Mouse (Mus musculus) layer of hippocampus, postnatal 25 days (tissue): ENCODE data around the gene Unc13c. TPM values are rescaled to one million over a fixed set of nuclear protein-coding genes. Genes with fewer than 3 reads are reported as not detected.

ENCODE experiments used
- DNase-seq, 2 experiments: peaks; one replicate each; pipeline ENCODE4 v3.0.0; 2022; ENCODE audit warnings: mixed read lengths in 2 of 2, low spot score in 1 of 2; ENCODE audit errors: extremely low spot score in 1 of 2
- total RNA-seq, 2 experiments: library from RNA; stranded (reverse); gene quantifications; 2 replicates each; pipeline ENCODE4 v1.2.3; 2021

Gene Unc13c
- total RNA-seq, 2 experiments from 2014 or later, result 5.7 to 6.1 TPM

DNA sequence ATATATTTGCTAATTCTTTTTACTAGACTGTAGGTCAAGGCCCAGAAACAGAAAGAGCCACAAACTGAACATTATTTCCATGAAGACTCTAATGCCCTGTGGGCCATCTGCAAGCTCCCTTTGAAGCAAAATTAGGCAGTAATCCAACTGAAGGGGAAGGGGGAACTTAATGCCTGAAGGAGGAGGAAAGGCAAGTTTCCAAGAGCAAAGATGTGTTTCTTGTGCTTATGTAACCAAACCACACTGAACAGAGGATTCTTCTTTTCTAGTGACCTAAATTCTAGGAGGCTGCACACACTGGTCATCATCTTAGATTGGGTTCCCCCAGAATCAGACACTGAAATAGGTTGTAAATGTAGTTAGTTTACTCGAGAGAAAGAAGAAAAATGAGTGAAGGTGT is 85.6 kb downstream of the Unc13c start:
- DNase-seq, result no peak

DNA sequence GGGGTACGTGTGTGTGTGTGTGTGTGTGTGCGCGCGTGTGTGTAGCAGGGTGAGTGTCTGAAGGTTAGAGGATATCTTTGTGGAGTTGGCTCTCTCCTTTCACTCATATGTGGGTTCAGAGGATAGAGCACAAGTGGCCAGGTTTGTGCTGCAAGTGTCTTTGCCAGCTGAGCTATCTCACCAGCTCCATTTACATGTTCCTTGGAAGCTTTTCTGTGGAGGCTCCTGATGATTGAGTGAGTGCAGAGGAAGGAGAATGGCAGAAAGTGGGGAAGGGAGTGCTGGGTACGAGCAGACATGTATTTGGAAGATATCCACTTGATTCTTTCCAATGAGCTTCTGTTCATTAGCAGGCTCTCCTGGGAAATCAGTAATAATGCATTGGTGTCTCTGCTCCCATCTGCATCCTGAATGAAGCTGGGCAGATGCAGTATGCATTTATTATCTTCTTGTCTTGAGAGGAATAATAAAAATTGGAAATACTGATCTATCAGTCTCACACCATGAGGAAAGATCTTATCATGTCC is 86.3 kb downstream of the Unc13c start:
- no peak for DNase-seq

DNA sequence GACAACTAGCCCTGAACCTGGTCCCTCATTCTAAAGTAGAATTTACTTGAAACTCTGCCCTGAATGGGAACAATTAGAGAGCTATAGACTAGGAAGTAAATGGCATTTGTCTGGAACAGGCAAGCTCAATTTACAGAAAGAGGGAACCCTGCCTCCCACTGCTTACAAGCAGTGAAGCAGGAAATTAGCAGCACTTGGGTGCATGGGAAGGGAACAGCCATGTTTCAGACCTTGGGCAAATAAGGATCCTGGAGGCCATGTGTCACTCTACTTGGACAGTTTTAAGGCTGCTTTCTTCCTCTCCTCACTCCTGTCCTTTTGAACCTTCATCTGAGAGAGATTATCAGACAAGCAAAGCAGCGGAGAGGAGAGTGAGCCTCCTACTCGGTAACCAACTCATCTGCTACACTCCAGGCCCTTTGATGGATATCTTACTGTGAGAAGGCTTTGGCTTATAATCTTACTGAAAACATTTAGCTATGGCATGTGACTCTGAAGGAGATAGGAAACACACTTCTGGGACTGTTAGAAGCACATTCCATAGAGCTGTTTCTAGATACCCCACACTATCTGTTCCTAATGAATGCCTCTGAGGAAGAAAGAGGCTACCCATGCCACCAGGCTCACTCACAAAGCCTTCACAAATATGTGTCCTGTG is 101.2 kb downstream of the Unc13c start:
- DNase-seq, result no peak

DNA sequence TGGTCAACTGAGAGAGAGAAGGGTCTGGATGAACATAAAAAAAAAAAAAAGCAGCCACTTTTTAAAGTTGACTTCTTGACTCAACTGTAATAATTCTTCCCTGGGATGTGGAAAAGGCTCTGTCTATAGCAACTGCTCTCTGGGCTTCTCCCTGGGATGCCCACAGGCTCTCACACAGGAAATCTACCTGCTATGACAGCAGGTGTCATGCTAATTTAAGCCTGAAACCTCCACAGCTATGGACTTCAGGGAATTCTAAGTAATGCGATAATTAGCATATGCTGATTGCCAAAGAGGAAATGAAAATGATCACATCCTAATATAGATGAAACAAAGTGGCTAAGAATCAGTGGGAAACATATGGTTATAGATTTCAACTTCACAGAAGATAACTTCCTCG is 102.1 kb downstream of the Unc13c start:
- no peak for DNase-seq

DNA sequence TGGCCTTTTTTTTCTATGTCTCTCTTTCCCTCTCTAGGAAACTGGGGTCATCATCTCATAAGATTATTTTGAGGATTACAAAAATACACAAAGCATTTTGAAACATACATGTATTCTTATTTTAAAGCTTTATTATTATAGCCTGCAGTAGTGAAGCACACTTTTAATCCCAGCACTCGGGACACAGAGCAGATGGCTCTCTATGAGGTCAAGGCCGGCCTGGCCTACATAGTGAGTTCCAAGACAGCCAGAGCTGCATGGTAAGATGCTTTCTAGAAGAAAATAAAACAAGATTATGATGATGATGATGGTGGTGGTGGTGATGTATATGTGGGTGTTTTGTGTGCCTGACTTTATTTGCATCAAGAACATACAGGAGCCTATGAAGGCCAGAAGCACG is 109.3 kb downstream of the Unc13c start:
- no peak for DNase-seq

DNA sequence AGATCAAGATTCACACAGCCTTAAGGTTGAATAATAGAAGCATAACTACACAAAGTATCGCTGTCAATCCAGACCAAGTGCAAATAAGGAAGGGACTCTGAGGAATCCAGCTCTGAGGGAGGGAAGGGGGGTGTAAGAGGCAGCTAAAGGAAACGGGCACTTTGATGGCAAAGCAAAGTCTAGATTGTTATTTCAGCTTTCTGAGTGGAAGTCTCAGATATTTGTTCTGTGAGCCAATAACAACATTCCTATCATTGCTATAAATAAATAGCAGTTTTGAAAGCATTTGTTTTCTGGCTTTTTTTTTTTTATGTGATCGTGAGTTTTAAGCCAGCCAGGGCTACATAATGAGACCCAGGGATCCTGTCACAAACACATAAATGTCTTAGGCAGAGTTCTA is 114.5 kb downstream of the Unc13c start:
- DNase-seq, result no peak

DNA sequence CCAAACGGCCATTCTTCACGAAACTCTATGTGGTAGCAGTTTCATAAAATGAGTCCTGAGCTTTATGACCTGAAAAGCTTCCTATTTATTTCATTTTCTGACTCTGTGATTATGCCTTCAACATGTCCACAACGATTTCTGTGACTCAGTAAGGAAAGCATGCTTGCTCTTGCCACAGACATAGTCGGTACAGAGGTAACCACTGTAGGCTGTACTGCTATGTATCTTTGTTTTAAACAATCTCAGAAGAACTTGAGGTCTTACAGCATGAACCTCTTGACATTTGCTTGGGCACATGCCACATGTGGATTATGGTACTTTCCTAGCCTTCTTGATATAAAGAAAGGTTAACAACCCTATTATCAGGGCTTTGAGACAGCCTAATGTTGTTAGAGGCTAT is 162.1 kb downstream of the Unc13c start:
- DNase-seq, result no peak

DNA sequence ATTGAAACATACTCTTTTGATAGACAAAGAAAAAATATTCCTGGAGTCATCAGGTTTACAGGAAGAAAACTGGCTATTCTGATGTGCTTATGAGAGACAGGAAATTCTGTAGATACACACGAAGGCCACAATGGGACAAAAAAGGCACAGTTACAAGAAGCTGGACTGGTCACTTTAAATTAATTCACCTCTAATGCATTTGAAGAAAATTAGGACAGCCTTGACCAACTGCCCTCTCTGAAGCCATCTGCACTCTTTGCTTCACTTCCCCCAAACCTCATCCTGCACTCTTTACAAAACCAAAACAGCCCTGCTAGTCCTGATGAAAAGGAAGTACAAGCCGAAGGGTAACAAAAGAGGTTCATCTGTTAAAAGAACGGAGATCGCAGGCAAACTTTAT is 194.2 kb downstream of the Unc13c start:
- DNase-seq, result no peak

DNA sequence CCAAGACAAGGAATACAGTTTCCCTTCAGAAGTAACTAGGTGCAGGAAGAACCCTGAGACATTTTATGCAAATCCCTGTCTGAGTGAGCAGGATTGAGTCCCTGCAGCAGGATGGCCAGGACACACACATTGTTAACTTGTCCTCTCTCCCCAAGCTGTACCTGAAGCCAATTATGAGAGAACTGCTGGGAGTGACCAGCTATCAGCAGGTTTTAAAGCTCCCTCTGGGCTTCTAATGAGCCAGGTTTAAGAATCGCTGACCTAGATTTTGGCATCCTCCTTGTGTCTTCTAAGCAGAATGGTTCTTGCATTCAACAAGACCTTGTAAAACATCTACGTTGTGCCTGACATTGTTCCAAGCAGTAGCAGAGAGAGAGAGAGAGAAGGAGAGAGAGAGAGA is 213.6 kb downstream of the Unc13c start:
- DNase-seq, result no peak

DNA sequence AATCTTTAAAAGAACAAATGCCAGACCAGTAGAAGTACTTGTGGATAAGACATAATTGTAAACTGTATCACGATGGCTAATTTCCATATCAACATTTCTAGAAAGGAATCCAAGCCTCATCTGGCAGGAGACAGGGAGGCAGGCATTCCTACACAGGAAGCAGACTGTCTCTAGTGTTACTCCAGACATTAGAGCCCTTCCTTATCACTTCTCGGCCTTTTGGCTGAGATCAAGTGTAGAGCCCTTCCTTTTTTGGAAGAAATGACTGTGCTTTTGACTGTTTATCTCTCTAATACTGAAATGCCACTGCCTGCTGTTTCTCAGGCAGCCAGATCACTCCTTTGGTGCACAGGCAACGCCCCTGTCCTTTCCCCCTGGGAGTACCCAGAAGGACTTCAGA is 215.3 kb downstream of the Unc13c start:
- DNase-seq, result no peak

DNA sequence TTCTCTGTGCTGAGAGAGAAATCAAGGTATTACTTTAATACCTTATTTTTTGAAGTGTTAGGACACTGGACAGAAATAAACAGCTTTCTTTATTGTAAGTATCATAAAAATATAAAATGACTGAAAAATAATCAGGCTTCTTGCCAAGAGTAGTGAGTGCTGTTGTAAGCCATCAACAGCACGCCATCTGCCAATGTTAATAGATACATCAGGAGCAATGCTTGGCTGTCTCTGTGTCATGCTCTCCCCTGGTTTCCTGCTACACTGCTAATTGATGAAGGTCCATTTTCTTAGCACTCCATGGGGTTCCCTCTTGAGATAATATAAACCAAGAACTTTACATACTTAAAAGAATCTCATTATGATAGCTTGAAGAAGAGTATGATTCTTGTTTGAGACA is 217.4 kb downstream of the Unc13c start:
- DNase-seq, result no peak

DNA sequence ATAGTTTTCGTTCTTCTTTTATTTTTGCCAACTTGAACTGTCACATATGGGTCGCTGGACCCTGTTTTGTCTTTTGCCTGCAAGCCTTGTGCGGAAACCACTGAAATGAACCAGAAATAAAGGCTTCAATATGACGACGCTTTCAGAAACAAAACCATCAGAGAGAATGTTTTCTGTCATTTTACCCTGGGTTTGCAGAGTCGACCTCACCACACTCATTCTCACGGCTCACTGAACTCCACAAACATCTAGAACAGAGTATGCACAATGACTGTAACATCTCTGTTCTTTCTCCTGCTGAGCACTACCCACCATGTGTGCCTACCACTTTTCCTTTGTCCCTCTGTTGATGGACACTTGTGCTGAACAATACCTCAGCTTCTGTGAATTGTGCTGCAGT is 234.3 kb downstream of the Unc13c start:
- no peak for DNase-seq

DNA sequence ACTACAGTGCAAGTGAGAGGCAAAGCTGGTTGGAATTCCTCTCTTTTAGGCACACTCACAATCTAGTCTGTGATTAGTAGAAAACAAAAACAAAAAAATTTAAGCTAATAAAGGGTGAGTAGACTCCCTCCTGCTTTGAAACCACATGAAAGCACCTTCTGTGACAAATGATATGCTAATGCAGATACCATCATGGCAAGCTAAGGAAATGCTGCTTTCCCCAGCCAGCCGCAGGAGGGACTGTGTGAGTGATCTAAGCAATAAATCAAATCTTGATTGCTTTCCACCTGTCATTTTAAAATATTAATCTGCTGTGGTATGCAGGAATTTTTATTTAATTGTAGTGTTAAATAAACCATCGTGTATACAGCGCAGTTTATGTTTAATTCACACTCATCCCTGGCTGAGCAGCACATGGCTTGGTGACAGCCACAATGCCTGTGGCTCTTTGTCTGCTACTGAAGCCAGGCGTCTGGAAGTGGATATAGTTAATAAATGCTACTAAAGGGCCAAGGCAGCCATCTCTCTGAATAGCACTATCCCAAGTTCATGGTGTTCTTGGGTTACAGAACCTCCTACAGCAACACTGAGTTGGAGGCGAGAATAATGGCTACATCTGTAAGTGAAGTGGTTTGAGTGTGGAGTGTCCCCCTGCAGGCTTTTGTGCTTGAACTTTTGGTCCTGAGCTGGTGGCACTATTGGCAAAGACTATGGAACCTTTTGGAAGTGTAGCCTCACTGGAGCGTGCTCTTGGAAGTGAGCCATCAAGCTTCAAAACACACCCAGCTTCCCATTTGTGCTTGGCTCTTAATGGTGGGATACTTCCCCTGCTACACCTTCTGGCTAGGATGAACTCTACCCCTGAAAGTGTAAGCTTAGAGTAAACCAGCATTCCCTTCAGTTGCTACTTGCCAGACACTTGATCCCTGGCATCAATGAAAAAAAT is 242.8 kb downstream of the Unc13c start:
- no peak for DNase-seq

DNA sequence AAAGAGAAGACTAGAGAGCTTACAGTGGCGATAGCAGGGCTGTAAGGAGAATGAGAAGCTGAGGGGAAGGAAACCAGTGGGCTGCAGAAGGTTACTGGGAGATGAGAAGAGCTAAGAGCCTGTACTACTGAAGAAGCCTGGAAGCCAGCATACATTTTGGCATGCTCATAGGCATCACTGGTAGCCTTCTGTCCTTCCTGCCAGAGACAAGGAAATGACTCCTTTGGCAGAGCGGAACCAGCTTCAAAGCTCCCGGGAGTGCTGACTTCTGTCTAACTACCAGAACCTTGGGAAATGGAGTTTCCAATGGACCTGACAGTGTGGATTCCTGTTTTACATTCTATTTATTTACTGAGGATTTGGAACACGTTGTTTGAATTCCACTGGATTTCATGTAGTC is 244.0 kb downstream of the Unc13c start:
- DNase-seq, result no peak

DNA sequence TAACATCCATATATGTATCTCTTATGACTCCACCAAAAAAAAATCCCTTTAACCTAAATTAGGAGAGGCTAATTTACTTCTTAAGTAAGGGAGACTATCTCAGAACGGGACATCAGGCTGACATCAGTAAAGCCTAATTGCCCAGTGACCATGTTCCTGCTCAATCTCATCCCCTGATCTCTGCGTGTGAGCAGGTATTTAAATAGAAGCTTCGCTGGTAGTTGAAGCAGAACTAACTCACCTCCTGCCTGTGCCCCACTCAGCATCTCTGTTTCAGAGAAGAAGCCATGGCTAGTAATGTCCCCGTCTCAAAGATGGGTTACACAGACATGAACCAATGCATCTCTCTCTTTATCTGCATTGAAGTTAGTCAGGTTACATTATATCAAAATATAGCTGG is 255.3 kb downstream of the Unc13c start:
- no peak for DNase-seq

DNA sequence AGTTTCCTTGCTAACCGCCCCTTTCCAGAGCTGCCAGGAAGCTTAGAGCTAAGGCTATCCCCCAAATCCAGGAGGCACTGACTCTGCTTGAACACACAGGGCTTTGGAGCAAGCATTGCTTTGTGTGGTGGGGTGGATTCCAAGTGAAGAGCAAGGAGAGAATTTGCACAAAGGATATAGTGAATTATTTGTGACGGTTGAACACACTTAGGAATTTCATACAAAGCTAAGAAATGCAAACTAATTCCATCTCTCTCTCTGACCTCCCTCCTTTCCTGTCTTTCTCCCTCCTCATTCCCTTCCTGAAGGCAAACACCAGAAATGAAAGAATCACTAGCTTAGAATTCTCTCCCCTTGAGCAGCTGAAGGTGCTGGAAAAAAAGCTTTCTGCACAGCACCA is 271.7 kb downstream of the Unc13c start:
- DNase-seq, result no peak

DNA sequence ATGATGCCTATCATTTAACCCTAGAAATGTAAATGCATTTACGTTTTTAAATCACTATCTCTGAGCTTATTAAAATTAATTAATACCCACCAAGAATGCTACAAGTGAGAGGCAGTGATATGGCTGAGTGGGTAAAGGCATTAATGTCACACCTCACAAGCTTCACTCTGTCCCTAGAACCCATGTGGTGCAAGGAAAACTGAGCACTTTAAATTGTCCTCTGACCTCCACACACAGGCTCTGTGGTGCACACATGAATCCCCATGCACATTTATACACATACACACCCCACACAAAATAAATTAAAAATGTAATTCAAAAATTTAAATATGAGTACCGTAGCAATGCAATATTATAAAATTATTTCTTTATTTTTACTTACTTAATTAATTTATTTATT is 287.2 kb downstream of the Unc13c start:
- DNase-seq, result no peak

DNA sequence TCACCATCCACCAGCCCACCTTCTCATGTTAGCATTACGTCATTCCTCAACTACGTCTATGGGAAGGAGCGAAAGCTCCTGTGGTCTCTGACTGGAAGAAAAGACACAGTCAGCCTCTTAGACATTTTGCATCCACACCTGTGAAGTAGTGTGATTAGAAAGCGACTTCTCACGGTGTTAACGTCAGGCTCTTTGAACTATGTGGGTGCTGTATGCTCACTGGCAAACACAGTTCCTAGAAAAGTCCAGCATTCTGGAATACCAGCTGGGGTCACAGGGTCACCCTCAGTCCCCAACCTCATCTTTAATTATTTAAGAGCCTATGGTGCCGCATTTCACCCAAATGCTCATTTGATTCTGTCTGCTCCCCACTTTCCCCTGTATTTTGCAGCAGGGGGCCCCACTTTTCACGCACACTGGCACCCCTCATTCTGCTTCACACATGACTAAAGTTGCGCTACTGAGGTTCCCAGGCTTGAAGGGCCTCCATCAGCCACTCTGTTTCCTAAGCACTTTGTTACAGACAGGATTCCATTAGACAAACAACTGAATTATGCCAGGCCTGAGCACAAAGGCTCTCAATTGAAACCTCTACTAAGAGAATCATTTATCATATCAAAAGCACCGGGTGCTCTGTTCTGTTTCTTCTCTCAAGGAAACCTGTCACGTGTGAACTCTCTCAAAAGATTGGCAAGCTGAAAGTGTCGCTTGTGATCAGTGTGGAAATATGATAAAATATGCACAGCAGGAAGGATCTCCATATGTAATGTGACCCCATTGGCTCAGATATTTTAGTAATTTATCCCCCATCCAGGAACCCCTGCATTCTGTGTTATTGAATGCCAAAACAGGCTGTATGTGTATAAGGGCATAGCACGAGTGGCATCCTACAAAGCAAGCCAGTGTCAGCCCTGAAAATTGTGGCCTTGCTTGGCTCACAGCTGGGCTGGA is 287.9 kb downstream of the Unc13c start:
- DNase-seq, result no peak

DNA sequence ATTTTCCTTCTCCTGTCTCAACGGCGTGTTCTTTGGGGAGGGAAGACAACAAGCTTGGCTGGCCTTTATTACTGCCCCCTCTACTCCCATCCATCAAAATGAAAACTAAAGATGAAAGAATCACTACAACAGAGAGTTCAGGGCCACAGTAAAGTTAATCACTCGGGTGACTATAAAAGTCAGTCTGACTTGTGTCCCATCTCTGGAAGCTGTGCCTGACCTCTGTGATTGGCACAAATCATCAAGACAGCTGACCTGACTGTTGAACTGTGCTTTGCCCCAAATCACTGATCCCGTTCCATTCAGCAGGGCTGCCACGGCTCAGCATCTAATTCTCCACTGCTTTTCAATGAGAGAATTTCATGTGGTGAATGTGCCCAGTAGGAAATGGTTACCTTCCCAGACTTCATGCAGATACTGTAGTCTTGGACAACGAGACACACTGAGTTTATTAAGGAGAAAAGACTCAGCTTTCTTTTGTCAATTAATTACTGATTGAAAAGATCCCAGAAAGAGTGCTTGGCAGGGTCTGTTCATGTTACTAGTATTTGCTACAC is 297.0 kb downstream of the Unc13c start:
- no peak for DNase-seq

DNA sequence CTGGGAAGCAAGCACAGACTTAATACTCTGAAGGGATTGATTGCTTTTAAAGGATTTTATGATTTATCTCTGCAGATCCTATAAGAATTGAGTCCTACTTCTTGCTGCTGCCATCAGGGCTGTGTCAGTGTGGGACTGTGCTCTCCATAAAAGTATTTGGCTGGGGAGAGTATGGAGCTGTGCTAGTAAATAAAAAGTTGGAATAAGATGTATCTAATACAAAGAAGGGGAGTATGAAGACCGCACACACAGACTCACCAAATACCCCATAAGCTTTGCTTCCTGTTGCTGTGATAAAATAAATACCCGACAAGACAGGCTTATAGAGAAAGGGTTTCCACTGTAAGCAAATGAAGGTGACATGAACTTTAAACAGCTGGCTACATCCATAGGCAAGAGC is 298.7 kb downstream of the Unc13c start:
- DNase-seq, result no peak
